Mouse (Mus musculus) right cerebral cortex, adult 18-20 months (tissue): Measurements from ENCODE around the gene Dcaf8.

Experiments
- DNase-seq: peaks from one replicate; pipeline ENCODE4 v3.0.0; 2022; ENCODE audit warnings: mixed read lengths

Dcaf8 gene

GRCm38 (mm10) chr1:172148955-172149815, 1.3 kb downstream of the Dcaf8 start:
- no peak for DNase-seq

- no peak for DNase-seq
Observed at GRCm38 (mm10) chr1:172154536-172154935, 6.7 kb downstream of the Dcaf8 start.

- DNase-seq = no peak
Observed at GRCm38 (mm10) chr1:172155518-172155917, 7.6 kb downstream of the Dcaf8 start.

- no peak for DNase-seq
Observed at GRCm38 (mm10) chr1:172159970-172160369, 12.1 kb downstream of the Dcaf8 start.

GRCm38 (mm10) chr1:172160508-172160907, 12.6 kb downstream of the Dcaf8 start:
- no peak for DNase-seq

- peak; percentile 43 for DNase-seq
Observed at GRCm38 (mm10) chr1:172162009-172162408, 14.1 kb downstream of the Dcaf8 start.

- no peak for DNase-seq
Observed at GRCm38 (mm10) chr1:172162959-172163358, 15.1 kb downstream of the Dcaf8 start.

- no peak for DNase-seq
Observed at GRCm38 (mm10) chr1:172167911-172168310, 20.0 kb downstream of the Dcaf8 start.

GRCm38 (mm10) chr1:172169809-172170208, 21.9 kb downstream of the Dcaf8 start:
- DNase-seq = no peak

GRCm38 (mm10) chr1:172172381-172172780, 24.5 kb downstream of the Dcaf8 start:
- no peak for DNase-seq

GRCm38 (mm10) chr1:172173181-172173580, 25.3 kb downstream of the Dcaf8 start:
- DNase-seq = no peak

- no peak for DNase-seq
Observed at GRCm38 (mm10) chr1:172177791-172178190, 29.9 kb downstream of the Dcaf8 start.

GRCm38 (mm10) chr1:172179102-172179501, 31.2 kb downstream of the Dcaf8 start:
- no peak for DNase-seq

GRCm38 (mm10) chr1:172180881-172181280, 33.0 kb downstream of the Dcaf8 start:
- DNase-seq = no peak

GRCm38 (mm10) chr1:172181777-172182176, 33.9 kb downstream of the Dcaf8 start:
- no peak for DNase-seq

GRCm38 (mm10) chr1:172183056-172183455, 35.2 kb downstream of the Dcaf8 start:
- no peak for DNase-seq

- no peak for DNase-seq
Observed at GRCm38 (mm10) chr1:172183915-172184314, 36.0 kb downstream of the Dcaf8 start.

- no peak for DNase-seq
Observed at GRCm38 (mm10) chr1:172186401-172187289, 38.8 kb downstream of the Dcaf8 start.

- no peak for DNase-seq
Observed at GRCm38 (mm10) chr1:172188891-172189290, 41.0 kb downstream of the Dcaf8 start.

GRCm38 (mm10) chr1:172191578-172191977, 43.7 kb downstream of the Dcaf8 start:
- DNase-seq = no peak

GRCm38 (mm10) chr1:172192217-172192616, 44.3 kb downstream of the Dcaf8 start:
- DNase-seq = no peak

GRCm38 (mm10) chr1:172194435-172194834, 46.6 kb downstream of the Dcaf8 start:
- DNase-seq = no peak

- DNase-seq = no peak
Observed at GRCm38 (mm10) chr1:172197146-172197545, 49.3 kb downstream of the Dcaf8 start.

GRCm38 (mm10) chr1:172197851-172198250, 50.0 kb downstream of the Dcaf8 start:
- DNase-seq = no peak
